Mouse (Mus musculus) ovary, postnatal 10 days (tissue): ENCODE data around the gene Pga5.
A peak's percentile ranks its signal among the peaks of the same experiment; 100 is the strongest.

Source experiments
- DNase-seq: peaks from one replicate; pipeline ENCODE4 v3.0.0; 2022; ENCODE audit warnings: low spot score

Gene Pga5

DNA sequence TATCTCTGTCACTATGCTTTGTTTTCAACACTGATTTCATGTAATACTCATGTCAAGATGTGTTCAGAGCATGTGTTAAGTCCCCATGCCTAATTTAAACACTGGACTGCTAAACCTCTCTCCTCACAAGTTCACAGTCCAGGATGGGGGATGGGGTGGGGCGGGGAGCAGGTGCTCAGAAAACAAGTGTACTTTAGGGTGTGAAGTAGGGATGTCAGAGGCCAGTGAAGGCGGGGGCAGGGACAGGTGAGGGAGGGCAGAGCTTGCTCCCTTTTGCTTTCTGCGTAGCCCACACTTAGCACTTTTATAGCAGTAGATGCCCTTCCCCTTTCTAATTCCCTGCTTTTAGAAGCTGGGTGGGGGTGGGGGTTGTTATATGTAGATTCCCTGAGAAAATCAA lies 12.8 kb downstream of the Pga5 start:
- DNase-seq = no peak

- no peak for DNase-seq
Observed at GRCm38 (mm10) chr19:10662665-10663064, 15.2 kb downstream of the Pga5 start.

GRCm38 (mm10) chr19:10661919-10662318 lies 16.0 kb downstream of the Pga5 start:
- no peak for DNase-seq

GRCm38 (mm10) chr19:10661373-10661772 lies 16.5 kb downstream of the Pga5 start:
- DNase-seq = no peak

- DNase-seq = no peak
Observed at GRCm38 (mm10) chr19:10658406-10658805, 19.5 kb downstream of the Pga5 start.

DNA sequence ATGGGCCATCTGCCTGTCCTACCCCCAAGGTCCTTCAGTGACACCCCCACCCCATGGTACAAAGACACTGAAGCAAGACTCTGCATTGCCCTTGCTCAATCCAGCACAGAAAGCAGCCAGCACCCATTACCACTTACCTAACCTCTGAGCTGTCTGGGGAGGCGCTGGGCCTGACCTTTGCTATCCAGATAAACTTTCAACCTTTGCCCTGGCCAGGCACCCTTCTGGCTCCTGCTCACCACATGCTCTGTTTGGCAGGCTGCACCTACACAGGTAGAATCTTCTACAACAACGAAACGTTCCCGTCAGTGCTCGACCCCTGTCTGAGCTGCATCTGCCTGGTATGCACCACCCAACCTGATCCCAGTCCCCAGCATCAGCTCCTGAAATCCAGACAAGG lies 20.1 kb downstream of the Pga5 start:
- no peak for DNase-seq

GRCm38 (mm10) chr19:10656058-10656457 lies 21.8 kb downstream of the Pga5 start:
- DNase-seq = no peak

DNA sequence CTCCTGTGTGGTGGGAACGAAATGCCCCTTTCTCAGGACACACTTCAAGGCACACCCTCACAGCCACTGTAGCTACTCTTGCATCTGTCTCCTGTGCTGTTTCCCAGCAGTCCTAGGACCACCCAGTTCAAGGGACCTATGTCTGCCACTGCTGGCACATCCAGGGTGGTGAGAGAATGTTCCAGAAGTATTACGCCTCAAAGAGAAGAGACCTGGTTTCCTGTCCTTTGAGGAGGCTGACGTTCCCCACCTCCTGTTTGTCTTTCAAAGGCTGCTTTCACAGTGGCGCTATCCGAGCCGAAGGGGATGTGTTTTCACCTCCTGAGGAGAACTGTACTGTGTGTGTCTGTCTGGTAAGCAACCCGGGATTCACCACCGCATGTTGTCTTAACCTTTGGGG lies 29.7 kb downstream of the Pga5 start:
- no peak for DNase-seq

- DNase-seq = no peak
Observed at GRCm38 (mm10) chr19:10645616-10646015, 32.3 kb downstream of the Pga5 start.

DNA sequence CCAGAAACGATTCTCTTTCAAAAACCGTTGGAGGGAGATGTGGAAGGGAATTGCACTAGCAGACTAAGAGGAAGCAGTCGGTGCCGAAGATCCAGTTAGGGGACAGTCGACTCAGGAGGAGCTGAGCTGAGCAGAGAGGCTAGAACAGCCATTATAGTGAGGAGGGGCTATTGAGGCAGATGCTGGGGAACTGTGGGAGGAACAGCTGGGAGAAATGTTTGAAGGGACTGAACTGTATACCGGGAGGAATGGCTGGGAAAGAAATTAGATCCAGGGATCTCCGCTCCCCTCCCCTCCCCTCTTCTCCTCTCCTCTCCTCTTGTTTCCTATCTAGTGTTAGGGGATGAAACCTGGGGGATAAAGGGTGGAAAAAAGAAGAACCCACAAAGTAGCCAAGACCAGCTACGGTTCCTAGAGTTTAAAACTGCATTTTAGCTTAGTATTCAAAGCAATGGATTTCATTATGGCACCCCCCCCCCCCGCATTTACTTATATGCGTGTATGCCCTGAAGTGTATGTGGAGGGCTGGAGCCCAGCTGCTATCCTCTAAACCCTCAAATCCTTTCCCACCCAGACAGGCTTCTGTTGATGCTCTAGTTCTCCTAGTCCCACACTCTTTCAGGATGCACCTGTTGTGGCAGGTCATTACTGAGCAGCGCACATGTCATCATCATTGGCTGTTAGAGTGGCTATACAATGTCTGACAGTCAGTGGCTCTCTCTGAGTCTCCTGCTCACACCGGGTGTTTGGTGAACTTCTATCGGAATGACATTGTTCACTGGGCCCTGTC lies 37.1 kb downstream of the Pga5 start:
- no peak for DNase-seq

DNA sequence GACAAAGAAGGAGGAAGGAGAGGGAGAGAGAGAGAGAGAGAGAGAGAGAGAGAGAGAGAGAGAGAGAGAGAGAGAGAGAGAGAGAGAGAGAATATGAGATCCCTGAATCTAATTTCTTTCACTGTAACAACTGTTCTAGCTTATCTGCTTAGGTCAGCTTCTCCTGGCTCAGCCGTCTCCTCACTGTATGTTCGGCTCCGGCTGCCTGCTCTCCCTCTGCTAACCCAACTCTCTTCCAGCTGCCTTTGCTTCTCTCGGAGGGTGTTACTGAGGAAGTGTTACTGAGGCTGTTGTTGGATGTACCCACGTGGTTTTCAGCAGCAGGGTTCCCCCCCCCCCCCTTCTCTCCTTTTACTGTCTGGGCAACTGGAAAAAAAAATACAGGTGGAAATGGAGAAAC lies 37.8 kb downstream of the Pga5 start:
- DNase-seq = no peak

DNA sequence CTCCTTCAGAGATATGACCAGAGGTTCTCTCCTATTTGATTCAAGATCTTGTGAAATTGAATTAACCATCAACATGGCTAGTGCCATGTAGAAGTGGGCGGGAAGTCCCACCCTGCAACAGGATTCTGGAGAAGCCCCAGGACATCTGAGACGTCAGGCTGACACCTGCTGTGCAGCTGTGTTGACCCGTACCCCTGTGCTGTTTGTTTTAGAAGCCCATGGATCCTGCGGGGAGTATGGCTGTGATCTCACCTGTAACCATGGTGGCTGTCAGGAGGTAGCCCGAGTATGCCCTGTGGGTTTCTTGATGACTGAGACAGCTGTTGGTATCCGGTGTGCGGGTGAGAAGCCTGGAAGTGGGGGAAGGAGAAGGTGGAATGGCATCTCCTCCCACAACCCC lies 40.0 kb downstream of the Pga5 start:
- DNase-seq = no peak

GRCm38 (mm10) chr19:10634872-10635318 lies 43.0 kb downstream of the Pga5 start:
- DNase-seq = peak; percentile 9

DNA sequence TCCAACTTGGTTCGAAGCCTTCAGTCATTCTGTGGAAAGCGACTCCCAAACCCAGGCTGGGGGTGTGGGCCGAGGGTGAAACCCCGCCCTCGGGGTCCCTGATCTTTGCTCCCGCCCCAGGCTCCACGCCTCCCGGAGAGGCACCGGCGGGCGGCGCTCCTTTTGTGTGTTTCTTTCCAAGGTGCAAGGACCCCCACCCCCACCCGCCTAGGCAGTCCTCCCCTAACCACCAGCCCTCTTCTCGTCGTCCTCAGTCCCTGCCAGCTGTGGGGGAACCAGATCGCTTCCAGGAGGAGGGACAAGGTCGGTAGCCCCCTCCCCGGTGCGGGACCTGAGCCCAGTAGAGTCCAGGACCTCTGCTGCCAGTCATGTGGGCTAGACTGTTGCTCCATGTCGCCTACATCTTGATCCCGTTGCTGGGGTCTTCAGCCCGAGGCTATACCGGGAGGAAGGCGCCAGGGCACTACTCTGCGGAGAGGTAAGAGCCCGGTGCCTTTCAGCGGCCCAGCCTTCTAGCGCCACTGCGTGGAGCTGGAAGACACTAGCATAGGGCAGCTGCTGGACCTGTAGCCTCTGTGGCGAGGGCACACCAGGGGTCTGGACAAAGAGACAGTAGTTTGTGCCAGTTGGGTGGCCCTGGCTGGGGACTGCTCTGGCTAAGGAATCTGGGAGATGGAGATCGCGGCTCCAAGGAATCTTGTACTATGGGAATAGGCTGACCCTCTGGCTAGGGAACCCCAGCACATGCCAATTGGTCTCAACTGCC lies 43.6 kb downstream of the Pga5 start, which contains the start of gene Vwce:
Gene Vwce (plus strand): TSS at position 108 of the 766 bp plus-strand sequence.
- peak; percentile 5 for DNase-seq
